ENCODE assay signal across 24 mouse cellular contexts in genomic region chr14:62841726-62842125, GRCm38 (mm10). TPM values are rescaled to one million over a fixed set of nuclear protein-coding genes. Genes with fewer than 3 reads are reported as not detected.
DNase-seq lines count a peak whose midpoint lies in the region; ATAC-seq lines count a peak whose summit lies in the region.
"Had no signal": no experiment of that assay in that cellular context is flagged by ENCODE, and none has a peak within 500 bp of the region (broad histone marks: within the 10 kb centered on the region; RNA-seq: fewer than 3 reads in every experiment).

No protein-coding gene starts in this region.

- H3K4me3 ChIP-seq in midbrain, embryonic 11.5 days (ENCODE audit: low read depth, low read length) = no peak overlapping the region
- H3K4me3 ChIP-seq in midbrain, embryonic 10.5 days = no peak overlapping the region
- no peak overlapping the region for H3K4me3 ChIP-seq in limb, embryonic 15.5 days
- H3K4me3 ChIP-seq: erythroblast, embryonic 14.5 days; heart, adult 2 months; heart, embryonic 13.5 days; hindbrain, embryonic 12.5 days had no signal

- no peaks in the 10 kb centered on the region for H3K27me3 ChIP-seq in midbrain, embryonic 11.5 days (ENCODE audit: control insufficient read depth, insufficient read depth, low read length)
- no peaks in the 10 kb centered on the region for H3K27me3 ChIP-seq in midbrain, embryonic 10.5 days (ENCODE audit: low read depth, poor library complexity, severe bottlenecking)
- H3K27me3 ChIP-seq in limb, embryonic 15.5 days = no peaks in the 10 kb centered on the region
- H3K27me3 ChIP-seq: CH12.LX; heart, embryonic 13.5 days; hindbrain, embryonic 12.5 days; Patski had no signal

- no peak for ATAC-seq in midbrain, embryonic 11.5 days (ENCODE audit: low FRiP score)
- ATAC-seq in limb, embryonic 15.5 days (ENCODE audit: insufficient number of reproducible peaks, low FRiP score, low TSS enrichment, low read depth) = no peak
- ATAC-seq: activated CD4-positive, CD25-positive, alpha-beta regulatory T cell, adult 4 months; forebrain, embryonic 16.5 days; hindbrain, embryonic 16.5 days; inflammation-experienced regulatory T-cells, adult 6 months; intestine, postnatal 0 days; Patski had no signal

- H3K4me2 ChIP-seq in midbrain, embryonic 11.5 days = no peak overlapping the region
- no peak overlapping the region for H3K4me2 ChIP-seq in limb, embryonic 15.5 days
- H3K4me2 ChIP-seq: heart, embryonic 13.5 days; hindbrain, embryonic 12.5 days had no signal

- H3K27ac ChIP-seq in midbrain, embryonic 11.5 days (ENCODE audit: low read depth, low read length) = no peak overlapping the region
- no peak overlapping the region for H3K27ac ChIP-seq in midbrain, embryonic 10.5 days (replicated peaks)
- H3K27ac ChIP-seq in limb, embryonic 15.5 days = 0 out of 2 replicates have a peak overlapping the region, but pooled peaks have one; percentile 1
- H3K27ac ChIP-seq: heart, adult 2 months; heart, embryonic 13.5 days; hindbrain, embryonic 12.5 days had no signal

- H3K36me3 ChIP-seq in midbrain, embryonic 11.5 days (ENCODE audit: control insufficient read depth, insufficient read depth, low read length) = no peaks in the 10 kb centered on the region
- H3K36me3 ChIP-seq in midbrain, embryonic 10.5 days = peaks cover 16% of the 10 kb centered on the region
- H3K36me3 ChIP-seq in limb, embryonic 15.5 days = no peaks in the 10 kb centered on the region
- H3K36me3 ChIP-seq: hindbrain, embryonic 12.5 days had no signal

- peak; percentile 6 for DNase-seq in adrenal gland, adult 2 months
- no peak for DNase-seq in adrenal gland, adult 8-10 months
- peak; percentile 31 for DNase-seq in midbrain, embryonic 11.5 days (ENCODE audit: low spot score, missing footprints)
- no peak for DNase-seq in midbrain, embryonic 10.5 days (ENCODE audit: low spot score)
- DNase-seq in left cerebral cortex, adult 9 months (ENCODE audit: low spot score in 2 of 2) = no peak
- no peak for DNase-seq in layer of hippocampus, adult 9-11 months
- DNase-seq: adrenal gland, postnatal 36 days; cerebellum, adult 18-20 months; cerebellum, adult 9-11 months; cerebellum, postnatal 36 days; gastrocnemius, postnatal 10 days; heart, adult 2 months; heart, postnatal 4 days had no signal

- no peak overlapping the region for H3K9ac ChIP-seq in midbrain, embryonic 11.5 days (ENCODE audit: low read length)
- H3K9ac ChIP-seq in limb, embryonic 15.5 days = no peak overlapping the region
- H3K9ac ChIP-seq: heart, embryonic 13.5 days; hindbrain, embryonic 12.5 days had no signal

- no peaks in the 10 kb centered on the region for H3K9me3 ChIP-seq in midbrain, embryonic 11.5 days (ENCODE audit: control insufficient read depth, low read length)
- 0 out of 2 replicates have a peak, but pooled peaks cover 2% of the 10 kb centered on the region for H3K9me3 ChIP-seq in midbrain, embryonic 10.5 days (replicated peaks)
- H3K9me3 ChIP-seq in limb, embryonic 15.5 days = no peaks in the 10 kb centered on the region
- H3K9me3 ChIP-seq: heart, embryonic 13.5 days; hindbrain, embryonic 12.5 days had no signal

- peaks cover 7% of the 10 kb centered on the region; the same call in 1 of the 2 replicates for H3K4me1 ChIP-seq in midbrain, embryonic 11.5 days (ENCODE audit: control insufficient read depth, insufficient read depth, low read length)
- H3K4me1 ChIP-seq in midbrain, embryonic 10.5 days = peaks cover 56% of the 10 kb centered on the region
- H3K4me1 ChIP-seq in limb, embryonic 15.5 days = peaks cover 39% of the 10 kb centered on the region

RNA-seq across cellular contexts. Expression of gene Wdfy2, which starts 4.2 kb away (rescaled TPM):
- total RNA-seq in adrenal gland, adult 2 months (2021) = 10 to 100 TPM; 29.5 to 31.9 TPM
- 9.0 and 14.0 TPM in 2 replicates for polyA plus RNA-seq in adrenal gland, adult 2 months (2012; rRNA removed)
- 10 to 100 TPM; 39.7 to 40.5 (median 40.0) TPM for total RNA-seq in adrenal gland, adult 8-10 months (2022)
- polyA plus RNA-seq in midbrain, embryonic 11.5 days (2014; fragmentation: Nextera tagmentation; extraction: Ambion mirVana) = 14.9 and 15.9 TPM in 2 replicates
- polyA plus RNA-seq in midbrain, embryonic 10.5 days (2016; fragmentation: Nextera tagmentation; extraction: Ambion mirVana) = 14.8 and 15.5 TPM in 2 replicates
- polyA plus RNA-seq in limb, embryonic 15.5 days (2015; fragmentation: Nextera tagmentation; extraction: Ambion mirVana) = 8.7 and 9.8 TPM in 2 replicates

Comparison
In these comparisons a context has a peak if more than half of its experiments do, and no peak if none do; other contexts are left out.
1. DNase-seq: peak in adrenal gland, adult 2 months (single experiment) and midbrain, embryonic 11.5 days (single experiment); none in adrenal gland, adult 8-10 months (single experiment), midbrain, embryonic 10.5 days (single experiment), left cerebral cortex, adult 9 months (0 of 2) and layer of hippocampus, adult 9-11 months (single experiment).